Mouse (Mus musculus): ENCODE measurements around the gene Nes. TPM values are rescaled to one million over a fixed set of nuclear protein-coding genes. Genes with fewer than 3 reads are reported as not detected.
A peak's percentile ranks its signal among the peaks of the same experiment; 100 is the strongest.

The Nes gene
- polyA plus RNA-seq, 1 experiment from 2014 or later, result 143 TPM

GRCm38 (mm10) chr3:87958476-87958875, 12.4 kb upstream of the Nes start:
- 15% methylated on average over 4 of the region's 4 CpGs for WGBS
- Histone ChIP-seq H3K27me3 (ENCODE audit: insufficient read depth, poor library complexity, severe bottlenecking) (no peaks in the 10 kb centered on the region), H3K4me1 (replicated peaks) (peaks cover 52% of the 10 kb centered on the region), H3K4me3 (peak overlapping the region; percentile 57), H3K27ac (peak overlapping the region; percentile 94), H3K36me3 (peaks cover 19% of the 10 kb centered on the region), H3K9me3 (no peaks in the 10 kb centered on the region)
- DNase-seq (ENCODE audit: low spot score), result no peak

- WGBS, result 27% methylated on average over 1 of the region's 1 CpGs
- peak overlapping the region; percentile 57 for H3K4me3 ChIP-seq
- no peaks in the 10 kb centered on the region for H3K27me3 ChIP-seq (ENCODE audit: insufficient read depth, poor library complexity, severe bottlenecking)
- peaks cover 50% of the 10 kb centered on the region for H3K4me1 ChIP-seq (replicated peaks)
- DNase-seq (ENCODE audit: low spot score), result peak; percentile 75
- H3K9me3 ChIP-seq, result no peaks in the 10 kb centered on the region
- H3K27ac ChIP-seq, result peak overlapping the region; percentile 94
- H3K36me3 ChIP-seq, result peaks cover 14% of the 10 kb centered on the region
Measured at GRCm38 (mm10) chr3:87958967-87959366, 11.9 kb upstream of the Nes start.

- H3K9me3 ChIP-seq, result no peaks in the 10 kb centered on the region
- H3K4me1 ChIP-seq (replicated peaks), result peaks cover 50% of the 10 kb centered on the region
- H3K27ac ChIP-seq, result peak overlapping the region; percentile 94
- H3K4me3 ChIP-seq, result peak overlapping the region; percentile 57; the same call in 1 of the 2 replicates
- WGBS, result 44% methylated on average over 7 of the region's 7 CpGs
- H3K27me3 ChIP-seq (ENCODE audit: insufficient read depth, poor library complexity, severe bottlenecking), result no peaks in the 10 kb centered on the region
- H3K36me3 ChIP-seq, result peaks cover 10% of the 10 kb centered on the region
- DNase-seq (ENCODE audit: low spot score), result no peak
Measured at GRCm38 (mm10) chr3:87959371-87959770, 11.5 kb upstream of the Nes start.

GRCm38 (mm10) chr3:87960191-87960585, 10.7 kb upstream of the Nes start:
- Histone ChIP-seq H3K4me1 (replicated peaks) (peaks cover 50% of the 10 kb centered on the region), H3K36me3 (peaks cover 2% of the 10 kb centered on the region; the same call in 1 of the 2 replicates), H3K27ac (peak overlapping the region; percentile 94), H3K9me3 (no peaks in the 10 kb centered on the region), H3K4me3 (peak overlapping the region; percentile 57), H3K27me3 (ENCODE audit: insufficient read depth, poor library complexity, severe bottlenecking) (no peaks in the 10 kb centered on the region)
- DNase-seq (ENCODE audit: low spot score), result no peak
- 3% methylated on average over 10 of the region's 10 CpGs for WGBS

- Histone ChIP-seq H3K36me3 (no peaks in the 10 kb centered on the region), H3K27me3 (ENCODE audit: insufficient read depth, poor library complexity, severe bottlenecking) (no peaks in the 10 kb centered on the region), H3K4me1 (replicated peaks) (peaks cover 50% of the 10 kb centered on the region), H3K4me3 (peak overlapping the region; percentile 57), H3K9me3 (no peaks in the 10 kb centered on the region), H3K27ac (peak overlapping the region; percentile 94)
- under 1% methylated on average over 27 of the region's 27 CpGs for WGBS
- peak; percentile 95 for DNase-seq (ENCODE audit: low spot score)
Measured at GRCm38 (mm10) chr3:87960586-87961191, 10.2 kb upstream of the Nes start.

- peaks cover 22% of the 10 kb centered on the region for H3K36me3 ChIP-seq
- peak; percentile 80 for DNase-seq (ENCODE audit: low spot score)
- peaks cover 58% of the 10 kb centered on the region for H3K4me1 ChIP-seq (replicated peaks)
- peak overlapping the region; percentile 87 for H3K4me3 ChIP-seq
- under 1% methylated on average over 21 of the region's 21 CpGs for WGBS
- H3K27me3 ChIP-seq (ENCODE audit: insufficient read depth, poor library complexity, severe bottlenecking), result peaks cover 5% of the 10 kb centered on the region; the same call in 1 of the 2 replicates
- no peaks in the 10 kb centered on the region for H3K9me3 ChIP-seq
- peak overlapping the region; percentile 95 for H3K27ac ChIP-seq
Measured at GRCm38 (mm10) chr3:87970184-87970938, 517 bp upstream of the Nes start.

- peaks cover 64% of the 10 kb centered on the region for H3K4me1 ChIP-seq (replicated peaks)
- peak overlapping the region; percentile 95 for H3K27ac ChIP-seq
- peak overlapping the region; percentile 87 for H3K4me3 ChIP-seq
- peaks cover 35% of the 10 kb centered on the region for H3K36me3 ChIP-seq
- H3K27me3 ChIP-seq (ENCODE audit: insufficient read depth, poor library complexity, severe bottlenecking), result peaks cover 5% of the 10 kb centered on the region; the same call in 1 of the 2 replicates
- under 1% methylated on average over 60 of the region's 60 CpGs for WGBS
- peak; percentile 51 for DNase-seq (ENCODE audit: low spot score)
- no peaks in the 10 kb centered on the region for H3K9me3 ChIP-seq
Measured at GRCm38 (mm10) chr3:87971489-87972202, 768 bp downstream of the Nes start.

- Histone ChIP-seq H3K4me3 (peak overlapping the region; percentile 87), H3K27me3 (ENCODE audit: insufficient read depth, poor library complexity, severe bottlenecking) (peaks cover 5% of the 10 kb centered on the region; the same call in 1 of the 2 replicates), H3K27ac (peak overlapping the region; percentile 95), H3K9me3 (no peaks in the 10 kb centered on the region), H3K36me3 (peaks cover 41% of the 10 kb centered on the region), H3K4me1 (replicated peaks) (peaks cover 66% of the 10 kb centered on the region)
- DNase-seq (ENCODE audit: low spot score), result peak; percentile 72
- WGBS, result 5% methylated on average over 8 of the region's 8 CpGs
Measured at GRCm38 (mm10) chr3:87972203-87972664, 1.4 kb downstream of the Nes start.

- Histone ChIP-seq H3K36me3 (peaks cover 46% of the 10 kb centered on the region), H3K9me3 (no peaks in the 10 kb centered on the region), H3K27me3 (ENCODE audit: insufficient read depth, poor library complexity, severe bottlenecking) (peaks cover 5% of the 10 kb centered on the region; the same call in 1 of the 2 replicates), H3K27ac (peak overlapping the region; percentile 95), H3K4me3 (peak overlapping the region; percentile 87), H3K4me1 (replicated peaks) (peaks cover 71% of the 10 kb centered on the region)
- DNase-seq (ENCODE audit: low spot score), result peak; percentile 46
- 16% methylated on average over 5 of the region's 5 CpGs for WGBS
Measured at GRCm38 (mm10) chr3:87972776-87973175, 1.9 kb downstream of the Nes start.

GRCm38 (mm10) chr3:87973593-87974380, 2.9 kb downstream of the Nes start:
- 14% methylated on average over 14 of the region's 14 CpGs for WGBS
- Histone ChIP-seq H3K4me1 (replicated peaks) (peaks cover 81% of the 10 kb centered on the region), H3K27ac (peak overlapping the region; percentile 95), H3K36me3 (peaks cover 56% of the 10 kb centered on the region), H3K9me3 (no peaks in the 10 kb centered on the region), H3K4me3 (peak overlapping the region; percentile 87), H3K27me3 (ENCODE audit: insufficient read depth, poor library complexity, severe bottlenecking) (0 out of 2 replicates have a peak, but pooled peaks cover 3% of the 10 kb centered on the region)
- DNase-seq (ENCODE audit: low spot score), result no peak

- 7% methylated on average over 12 of the region's 12 CpGs for WGBS
- peak overlapping the region; percentile 95 for H3K27ac ChIP-seq
- H3K4me1 ChIP-seq (replicated peaks), result peaks cover 88% of the 10 kb centered on the region
- peaks cover 63% of the 10 kb centered on the region for H3K36me3 ChIP-seq
- DNase-seq (ENCODE audit: low spot score), result peak; percentile 90
- H3K4me3 ChIP-seq, result peak overlapping the region; percentile 87
- no peaks in the 10 kb centered on the region for H3K9me3 ChIP-seq
- 0 out of 2 replicates have a peak, but pooled peaks cover 3% of the 10 kb centered on the region for H3K27me3 ChIP-seq (ENCODE audit: insufficient read depth, poor library complexity, severe bottlenecking)
Measured at GRCm38 (mm10) chr3:87974381-87974987, 3.6 kb downstream of the Nes start.

Data from hindbrain, embryonic 10.5 days (tissue).